Mouse (Mus musculus) megakaryocyte, embryonic 14.5 days (primary cell): ENCODE data around the gene Cnot6l.

Experiments used
- FLI1 ChIP-seq: IDR thresholded peaks from 2 replicates; pipeline ENCODE4 v1.6.1; 2012; ENCODE audit warnings: low read length, inconsistent platforms, mixed read lengths
- GATA1 ChIP-seq: IDR thresholded peaks from 3 replicates; pipeline ENCODE4 v1.6.1; 2012; ENCODE audit warnings: mixed read lengths, low read length, inconsistent platforms, borderline replicate concordance

DNA sequence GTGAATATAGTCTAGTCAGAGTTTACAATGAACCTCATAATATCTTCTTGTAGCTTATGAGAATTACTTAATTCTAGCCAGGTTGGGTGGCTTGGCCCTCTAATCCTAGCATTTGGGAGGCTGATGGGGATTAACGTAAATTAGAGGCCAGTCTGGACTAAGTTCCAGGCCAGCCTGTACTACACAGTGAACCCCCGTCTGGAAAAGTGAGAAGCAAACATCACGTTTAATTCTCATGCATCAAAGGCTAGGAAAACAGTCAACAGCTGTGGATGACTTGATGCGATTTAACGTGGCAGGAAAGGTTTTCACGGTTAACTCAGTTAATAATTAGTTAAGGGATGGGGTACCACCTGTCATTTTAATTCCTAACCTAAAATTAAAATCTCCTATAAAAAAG, 34.3 kb upstream of the Cnot6l start:
- TF ChIP-seq GATA1 (no peak), FLI1 (no peak)
